Mouse (Mus musculus) forebrain, embryonic 15.5 days (tissue): ENCODE data around the gene B9d1. TPM values are rescaled to one million over a fixed set of nuclear protein-coding genes. Genes with fewer than 3 reads are reported as not detected.
A peak's percentile ranks its signal among the peaks of the same experiment; 100 is the strongest.

Source experiments
- ATAC-seq: fragments of 200-750 bp; cut with Nextera tagmentation; replicated peaks from 2 replicates; pipeline ENCODE4 v1.8.0; 2017; ENCODE audit warnings: mild to moderate bottlenecking, moderate TSS enrichment, moderate library complexity
- H3K27ac ChIP-seq: fragments of 300-500 bp; sonication (generic); replicated peaks from 2 replicates; pipeline ENCODE4 v1.5.1; 2015; ENCODE audit warnings: mild to moderate bottlenecking, inconsistent platforms
- H3K27me3 ChIP-seq: fragments of 300-500 bp; sonication (generic); 2 replicates; pipeline ENCODE4 v1.6.1; 2015; ENCODE audit warnings: inconsistent platforms
- H3K36me3 ChIP-seq: fragments of 300-500 bp; sonication (generic); 2 replicates; pipeline ENCODE4 v1.6.1; 2015; ENCODE audit warnings: mild to moderate bottlenecking, inconsistent platforms
- H3K4me1 ChIP-seq: fragments of 300-500 bp; sonication (generic); 2 replicates; pipeline ENCODE4 v1.6.1; 2015; ENCODE audit warnings: inconsistent platforms
- H3K4me2 ChIP-seq: fragments of 300-500 bp; sonication (generic); replicated peaks from 2 replicates; pipeline ENCODE4 v1.6.1; 2015; ENCODE audit warnings: mild to moderate bottlenecking, inconsistent platforms
- H3K4me3 ChIP-seq: fragments of 300-500 bp; sonication (generic); 2 replicates; pipeline ENCODE4 v1.5.1; 2015; ENCODE audit warnings: mild to moderate bottlenecking, inconsistent platforms
- H3K9ac ChIP-seq: fragments of 300-500 bp; sonication (generic); replicated peaks from 2 replicates; pipeline ENCODE4 v1.6.1; 2015; ENCODE audit warnings: mild to moderate bottlenecking, inconsistent platforms
- H3K9me3 ChIP-seq: fragments of 300-500 bp; sonication (generic); 2 replicates; pipeline ENCODE4 v1.6.1; 2016; ENCODE audit warnings: inconsistent platforms
- WGBS: fragments of 180-500 bp; shearing (Covaris S2); methylation state at CpG from one replicate; pipeline ENCODE4 v1.1.7; 2015; ENCODE audit warnings: mixed read lengths; 5-methylcytosine and 5-hydroxymethylcytosine counted together
- polyA plus RNA-seq: library from polyadenylated mRNA; unstranded; fragments of >200 nt; fragmentation: Nextera tagmentation; extraction: Ambion mirVana; gene quantifications from 2 replicates; pipeline ENCODE4 v1.2.1, GENCODE M21; 2015

Gene B9d1
- polyA plus RNA-seq = 38.8 and 42.8 TPM in 2 replicates

GRCm38 (mm10) chr11:61504713-61505257, at the start of gene B9d1:
Gene B9d1, plus strand, starts transcription at chr11:61505144.
- WGBS = under 1% methylated on average over 39 of the region's 39 CpGs
- peak within 1 kb of the TSS; percentile 60 for H3K4me2 ChIP-seq
- H3K4me1 ChIP-seq = peaks cover 18% of the 10 kb centered on the region
- peak within 1 kb of the TSS; percentile 90 for H3K27ac ChIP-seq
- peaks cover 2% of the 10 kb centered on the region; the same call in 1 of the 2 replicates for H3K36me3 ChIP-seq
- H3K9ac ChIP-seq = peak within 1 kb of the TSS; percentile 76
- H3K27me3 ChIP-seq = no peaks in the 10 kb centered on the region
- H3K9me3 ChIP-seq = no peaks in the 10 kb centered on the region
- peak; percentile 95 for ATAC-seq
- H3K4me3 ChIP-seq = peak within 1 kb of the TSS; percentile 58

- no peak overlapping the region for H3K4me3 ChIP-seq
- no peak overlapping the region for H3K9ac ChIP-seq
- H3K4me1 ChIP-seq = peaks cover 5% of the 10 kb centered on the region; the same call in 1 of the 2 replicates
- ATAC-seq = no peak
- H3K27ac ChIP-seq = no peak overlapping the region
- H3K9me3 ChIP-seq = no peaks in the 10 kb centered on the region
- WGBS = 76% methylated on average over 2 of the region's 2 CpGs
- no peaks in the 10 kb centered on the region for H3K36me3 ChIP-seq
- H3K27me3 ChIP-seq = no peaks in the 10 kb centered on the region
- no peak overlapping the region for H3K4me2 ChIP-seq
These were observed 40.9 kb upstream of the B9d1 start for GRCm38 (mm10) chr11:61464071-61464470.

- no peak for ATAC-seq
- WGBS = 32% methylated on average over 4 of the region's 4 CpGs
- H3K4me3 ChIP-seq = no peak overlapping the region
- H3K9ac ChIP-seq = no peak overlapping the region
- H3K27ac ChIP-seq = no peak overlapping the region
- H3K27me3 ChIP-seq = no peaks in the 10 kb centered on the region
- H3K4me2 ChIP-seq = no peak overlapping the region
- no peaks in the 10 kb centered on the region for H3K9me3 ChIP-seq
- H3K36me3 ChIP-seq = no peaks in the 10 kb centered on the region
- peaks cover 5% of the 10 kb centered on the region; the same call in 1 of the 2 replicates for H3K4me1 ChIP-seq
These were observed 39.5 kb upstream of the B9d1 start for GRCm38 (mm10) chr11:61465422-61465821.

- Histone ChIP-seq H3K9me3 (no peaks in the 10 kb centered on the region), H3K4me3 (no peak overlapping the region), H3K4me1 (peaks cover 5% of the 10 kb centered on the region; the same call in 1 of the 2 replicates), H3K27ac (no peak overlapping the region), H3K4me2 (no peak overlapping the region), H3K36me3 (no peaks in the 10 kb centered on the region), H3K27me3 (no peaks in the 10 kb centered on the region), H3K9ac (no peak overlapping the region)
- ATAC-seq = no peak
- 84% methylated on average over 4 of the region's 4 CpGs for WGBS
These were observed 36.4 kb upstream of the B9d1 start for GRCm38 (mm10) chr11:61468534-61468933.

GRCm38 (mm10) chr11:61469317-61469917, 35.5 kb upstream of the B9d1 start:
- no peaks in the 10 kb centered on the region for H3K36me3 ChIP-seq
- no peaks in the 10 kb centered on the region for H3K9me3 ChIP-seq
- no peak overlapping the region for H3K27ac ChIP-seq
- no peaks in the 10 kb centered on the region for H3K27me3 ChIP-seq
- peaks cover 5% of the 10 kb centered on the region; the same call in 1 of the 2 replicates for H3K4me1 ChIP-seq
- 71% methylated on average over 7 of the region's 7 CpGs for WGBS
- H3K4me3 ChIP-seq = no peak overlapping the region
- ATAC-seq = no peak
- no peak overlapping the region for H3K9ac ChIP-seq
- H3K4me2 ChIP-seq = no peak overlapping the region

- H3K4me2 ChIP-seq = no peak overlapping the region
- no peaks in the 10 kb centered on the region for H3K27me3 ChIP-seq
- ATAC-seq = no peak
- no peak overlapping the region for H3K9ac ChIP-seq
- H3K9me3 ChIP-seq = no peaks in the 10 kb centered on the region
- no peak overlapping the region for H3K4me3 ChIP-seq
- H3K4me1 ChIP-seq = no peaks in the 10 kb centered on the region
- no peaks in the 10 kb centered on the region for H3K36me3 ChIP-seq
- H3K27ac ChIP-seq = no peak overlapping the region
These were observed 34.1 kb upstream of the B9d1 start for GRCm38 (mm10) chr11:61470880-61471279.

- Histone ChIP-seq H3K4me3 (no peak overlapping the region), H3K9me3 (no peaks in the 10 kb centered on the region), H3K4me2 (no peak overlapping the region), H3K36me3 (no peaks in the 10 kb centered on the region), H3K27me3 (no peaks in the 10 kb centered on the region), H3K9ac (no peak overlapping the region), H3K27ac (no peak overlapping the region), H3K4me1 (peaks cover 12% of the 10 kb centered on the region)
- no peak for ATAC-seq
- WGBS = 78% methylated on average over 4 of the region's 4 CpGs
These were observed 31.3 kb upstream of the B9d1 start for GRCm38 (mm10) chr11:61473630-61474029.

- H3K27me3 ChIP-seq = no peaks in the 10 kb centered on the region
- no peak overlapping the region for H3K27ac ChIP-seq
- peak overlapping the region; percentile 13; the same call in 1 of the 2 replicates for H3K9ac ChIP-seq
- peaks cover 12% of the 10 kb centered on the region for H3K4me1 ChIP-seq
- H3K9me3 ChIP-seq = no peaks in the 10 kb centered on the region
- H3K4me2 ChIP-seq = peak overlapping the region; percentile 31
- whole genome bisulfite sequencing = 48% methylated on average over 12 of the region's 12 CpGs
- H3K36me3 ChIP-seq = no peaks in the 10 kb centered on the region
- no peak for ATAC-seq
- peak overlapping the region; percentile 21 for H3K4me3 ChIP-seq
These were observed 28.1 kb upstream of the B9d1 start for GRCm38 (mm10) chr11:61476786-61477382.

GRCm38 (mm10) chr11:61477566-61478508, 27.1 kb upstream of the B9d1 start:
- no peaks in the 10 kb centered on the region for H3K36me3 ChIP-seq
- no peak overlapping the region for H3K4me3 ChIP-seq
- ATAC-seq = no peak
- no peak overlapping the region for H3K9ac ChIP-seq
- H3K27me3 ChIP-seq = no peaks in the 10 kb centered on the region
- H3K4me2 ChIP-seq = peak overlapping the region; percentile 31; the same call in 1 of the 2 replicates
- H3K4me1 ChIP-seq = peaks cover 12% of the 10 kb centered on the region
- 40% methylated on average over 17 of the region's 17 CpGs for WGBS
- H3K9me3 ChIP-seq = no peaks in the 10 kb centered on the region
- H3K27ac ChIP-seq = no peak overlapping the region

- no peak overlapping the region for H3K9ac ChIP-seq
- H3K4me2 ChIP-seq = no peak overlapping the region
- H3K27ac ChIP-seq = no peak overlapping the region
- 96% methylated on average over 4 of the region's 4 CpGs for WGBS
- H3K27me3 ChIP-seq = no peaks in the 10 kb centered on the region
- no peak for ATAC-seq
- H3K4me3 ChIP-seq = no peak overlapping the region
- peaks cover 20% of the 10 kb centered on the region for H3K4me1 ChIP-seq
- no peaks in the 10 kb centered on the region for H3K9me3 ChIP-seq
- no peaks in the 10 kb centered on the region for H3K36me3 ChIP-seq
These were observed 26.2 kb upstream of the B9d1 start for GRCm38 (mm10) chr11:61478788-61479187.

GRCm38 (mm10) chr11:61481239-61482090, 23.5 kb upstream of the B9d1 start:
- H3K27ac ChIP-seq = no peak overlapping the region
- H3K27me3 ChIP-seq = no peaks in the 10 kb centered on the region
- ATAC-seq = no peak
- H3K36me3 ChIP-seq = no peaks in the 10 kb centered on the region
- H3K4me3 ChIP-seq = no peak overlapping the region
- H3K9ac ChIP-seq = no peak overlapping the region
- H3K4me1 ChIP-seq = peaks cover 46% of the 10 kb centered on the region
- whole genome bisulfite sequencing = 76% methylated on average over 9 of the region's 9 CpGs
- no peak overlapping the region for H3K4me2 ChIP-seq
- H3K9me3 ChIP-seq = no peaks in the 10 kb centered on the region
